Mouse (Mus musculus): ENCODE measurements at regions not wholly inside any gene's neighbourhood (a gene's known extent, or its start where the extent isn't known, plus 50 kb on each side); places are given as distances from the start of the nearest gene placed in this dataset.

- Histone ChIP-seq H3K4me1 (replicated peaks; ENCODE audit: control insufficient read depth, insufficient read depth, low read length) (no peaks in the 10 kb centered on the region), H3K4me3 (ENCODE audit: low read depth, low read length) (no peak overlapping the region), H3K9ac (ENCODE audit: low read depth, low read length) (no peak overlapping the region), H3K27me3 (replicated peaks; ENCODE audit: control insufficient read depth, insufficient read depth, low read length) (no peaks in the 10 kb centered on the region), H3K4me2 (replicated peaks; ENCODE audit: low read depth) (no peak overlapping the region), H3K36me3 (ENCODE audit: control insufficient read depth, insufficient read depth) (no peaks in the 10 kb centered on the region), H3K27ac (ENCODE audit: low read depth, low read length) (no peak overlapping the region), H3K9me3 (ENCODE audit: control insufficient read depth) (no peaks in the 10 kb centered on the region)
- TF ChIP-seq CTCF (IDR thresholded peaks at IDR 0.05; ENCODE audit: low read depth): no peak
- ATAC-seq: no peak
- WGBS: 67% methylated on average over 2 of the region's 2 CpGs
Observed at GRCm38 (mm10) chr6:147784249-147784648, 262.8 kb upstream of the Far2 start.

GRCm38 (mm10) chr6:147784854-147785253, 262.2 kb upstream of the Far2 start:
- no peak for TF ChIP-seq CTCF (IDR thresholded peaks at IDR 0.05; ENCODE audit: low read depth)
- Histone ChIP-seq H3K4me3 (ENCODE audit: low read depth, low read length) (no peak overlapping the region), H3K36me3 (ENCODE audit: control insufficient read depth, insufficient read depth) (no peaks in the 10 kb centered on the region), H3K27me3 (replicated peaks; ENCODE audit: control insufficient read depth, insufficient read depth, low read length) (no peaks in the 10 kb centered on the region), H3K27ac (ENCODE audit: low read depth, low read length) (no peak overlapping the region), H3K4me2 (replicated peaks; ENCODE audit: low read depth) (no peak overlapping the region), H3K4me1 (replicated peaks; ENCODE audit: control insufficient read depth, insufficient read depth, low read length) (no peaks in the 10 kb centered on the region), H3K9me3 (ENCODE audit: control insufficient read depth) (no peaks in the 10 kb centered on the region), H3K9ac (ENCODE audit: low read depth, low read length) (no peak overlapping the region)
- ATAC-seq: no peak
- WGBS: 91% methylated on average over 6 of the region's 6 CpGs

GRCm38 (mm10) chr6:147788095-147788494, 259.0 kb upstream of the Far2 start:
- Histone ChIP-seq H3K4me3 (ENCODE audit: low read depth, low read length) (no peak overlapping the region), H3K27ac (ENCODE audit: low read depth, low read length) (no peak overlapping the region), H3K4me2 (replicated peaks; ENCODE audit: low read depth) (no peak overlapping the region), H3K9ac (ENCODE audit: low read depth, low read length) (no peak overlapping the region), H3K9me3 (ENCODE audit: control insufficient read depth) (no peaks in the 10 kb centered on the region), H3K27me3 (replicated peaks; ENCODE audit: control insufficient read depth, insufficient read depth, low read length) (no peaks in the 10 kb centered on the region), H3K36me3 (ENCODE audit: control insufficient read depth, insufficient read depth) (no peaks in the 10 kb centered on the region), H3K4me1 (replicated peaks; ENCODE audit: control insufficient read depth, insufficient read depth, low read length) (no peaks in the 10 kb centered on the region)
- 47% methylated on average over 2 of the region's 2 CpGs for WGBS
- TF ChIP-seq CTCF (IDR thresholded peaks at IDR 0.05; ENCODE audit: low read depth): no peak
- no peak for ATAC-seq

- Histone ChIP-seq H3K36me3 (ENCODE audit: control insufficient read depth, insufficient read depth) (no peaks in the 10 kb centered on the region), H3K27ac (ENCODE audit: low read depth, low read length) (no peak overlapping the region), H3K9ac (ENCODE audit: low read depth, low read length) (no peak overlapping the region), H3K27me3 (replicated peaks; ENCODE audit: control insufficient read depth, insufficient read depth, low read length) (no peaks in the 10 kb centered on the region), H3K4me1 (replicated peaks; ENCODE audit: control insufficient read depth, insufficient read depth, low read length) (no peaks in the 10 kb centered on the region), H3K9me3 (ENCODE audit: control insufficient read depth) (no peaks in the 10 kb centered on the region), H3K4me3 (ENCODE audit: low read depth, low read length) (no peak overlapping the region), H3K4me2 (replicated peaks; ENCODE audit: low read depth) (no peak overlapping the region)
- 59% methylated on average over 6 of the region's 6 CpGs for WGBS
- ATAC-seq: no peak
- no peak for TF ChIP-seq CTCF (IDR thresholded peaks at IDR 0.05; ENCODE audit: low read depth)
Observed at GRCm38 (mm10) chr6:147789112-147789511, 257.9 kb upstream of the Far2 start.

- 59% methylated on average over 3 of the region's 3 CpGs for WGBS
- no peak overlapping the region for H3K4me3 ChIP-seq (ENCODE audit: low read depth, low read length)
Observed at GRCm38 (mm10) chr6:147793811-147794210, 253.2 kb upstream of the Far2 start.

GRCm38 (mm10) chr6:147794351-147794750, 252.7 kb upstream of the Far2 start:
- Histone ChIP-seq H3K4me2 (replicated peaks; ENCODE audit: low read depth) (no peak overlapping the region), H3K9ac (ENCODE audit: low read depth, low read length) (no peak overlapping the region), H3K9me3 (ENCODE audit: control insufficient read depth) (no peaks in the 10 kb centered on the region), H3K36me3 (ENCODE audit: control insufficient read depth, insufficient read depth) (no peaks in the 10 kb centered on the region), H3K27me3 (replicated peaks; ENCODE audit: control insufficient read depth, insufficient read depth, low read length) (no peaks in the 10 kb centered on the region), H3K4me1 (replicated peaks; ENCODE audit: control insufficient read depth, insufficient read depth, low read length) (no peaks in the 10 kb centered on the region), H3K27ac (ENCODE audit: low read depth, low read length) (no peak overlapping the region), H3K4me3 (ENCODE audit: low read depth, low read length) (no peak overlapping the region)
- ATAC-seq: no peak
- WGBS: 83% methylated on average over 4 of the region's 4 CpGs
- TF ChIP-seq CTCF (IDR thresholded peaks at IDR 0.05; ENCODE audit: low read depth): no peak

More at GRCm38 (mm10) chr6:147793811-147794210, 253.2 kb upstream of the Far2 start:
- no peak for TF ChIP-seq CTCF (IDR thresholded peaks at IDR 0.05; ENCODE audit: low read depth)
- Histone ChIP-seq H3K36me3 (ENCODE audit: control insufficient read depth, insufficient read depth) (no peaks in the 10 kb centered on the region), H3K27ac (ENCODE audit: low read depth, low read length) (no peak overlapping the region), H3K4me2 (replicated peaks; ENCODE audit: low read depth) (no peak overlapping the region), H3K27me3 (replicated peaks; ENCODE audit: control insufficient read depth, insufficient read depth, low read length) (no peaks in the 10 kb centered on the region), H3K9me3 (ENCODE audit: control insufficient read depth) (no peaks in the 10 kb centered on the region), H3K9ac (ENCODE audit: low read depth, low read length) (no peak overlapping the region), H3K4me1 (replicated peaks; ENCODE audit: control insufficient read depth, insufficient read depth, low read length) (no peaks in the 10 kb centered on the region)
- ATAC-seq: no peak
